Mouse (Mus musculus) CH12.LX (cell line): Measurements from ENCODE around the gene Fam178b. TPM values are rescaled to one million over a fixed set of nuclear protein-coding genes. Genes with fewer than 3 reads are reported as not detected.

Experiments
- DNase-seq: peaks from one replicate; pipeline ENCODE4 v3.0.0-alpha.2; 2013; ENCODE audit errors: extremely low read depth
- H3K27ac ChIP-seq: 2 replicates; pipeline ENCODE4 v1.5.1; 2012; ENCODE audit warnings: low read depth, mild to moderate bottlenecking, control low read depth, moderate library complexity; ENCODE audit not compliant: insufficient read depth
- H3K27me3 ChIP-seq: replicated peaks from 2 replicates; pipeline ENCODE3; 2012; ENCODE audit warnings: inconsistent platforms
- H3K36me3 ChIP-seq, 2 experiments: replicated peaks in 1 of 2; 2 replicates each; pipeline versions ENCODE3 to v1.6.1; 2012; ENCODE audit warnings: inconsistent platforms in 1 of 2, low read length in 1 of 2, mild to moderate bottlenecking in 1 of 2, mixed read lengths in 1 of 2, moderate library complexity in 1 of 2; ENCODE audit not compliant: control insufficient read depth in 1 of 2, insufficient read depth in 1 of 2
- H3K4me1 ChIP-seq, 2 experiments: 2 replicates each; pipeline ENCODE4 v1.6.1; 2012; ENCODE audit warnings: inconsistent platforms in 1 of 2, moderate library complexity in 1 of 2; ENCODE audit not compliant: insufficient read depth in 2 of 2, control insufficient read depth in 1 of 2
- H3K4me2 ChIP-seq: 2 replicates; pipeline ENCODE4 v1.6.1; 2012; ENCODE audit warnings: low read depth, mild to moderate bottlenecking, control low read depth; ENCODE audit not compliant: poor library complexity, insufficient read depth, severe bottlenecking
- H3K4me3 ChIP-seq, 3 experiments: fragments of 150-350 bp in 1 of 3; sonication (generic) in 1 of 3; replicated peaks in 1 of 3; 2 replicates each; pipeline versions ENCODE3 to v1.5.1; 2011 to 2012; ENCODE audit warnings: low read depth in 2 of 3, low read length in 2 of 3, mild to moderate bottlenecking in 2 of 3, moderate library complexity in 2 of 3, control low read depth in 1 of 3, improper control_type of control experiment in 1 of 3, inconsistent platforms in 1 of 3, mixed read lengths in 1 of 3; ENCODE audit not compliant: poor library complexity in 1 of 3
- H3K79me2 ChIP-seq: replicated peaks from 2 replicates; pipeline ENCODE4 v1.6.1; 2012; ENCODE audit warnings: mild to moderate bottlenecking, moderate library complexity; ENCODE audit not compliant: control insufficient read depth, poor library complexity, insufficient read depth, severe bottlenecking; ENCODE audit errors: extremely low read depth
- H3K9ac ChIP-seq: 2 replicates; pipeline ENCODE4 v1.6.1; 2012; ENCODE audit warnings: low read depth, mild to moderate bottlenecking, control low read depth, moderate library complexity; ENCODE audit not compliant: insufficient read depth
- H3K9me3 ChIP-seq: replicated peaks from 2 replicates; pipeline ENCODE3; 2012; ENCODE audit warnings: low read length, inconsistent platforms, mixed read lengths
- BHLHE40 ChIP-seq: IDR thresholded peaks from 2 replicates; pipeline ENCODE4 v1.6.1; 2011; ENCODE audit warnings: mild to moderate bottlenecking, low read depth, low read length, improper control_type of control experiment
- CHD1 ChIP-seq: IDR thresholded peaks from 2 replicates; pipeline ENCODE4 v1.6.1; 2012; ENCODE audit warnings: low read depth, low read length, improper control_type of control experiment, inconsistent platforms
- CTCF ChIP-seq, 2 experiments: IDR thresholded peaks in 1 of 2; conservative IDR thresholded peaks in 1 of 2; 2 replicates each; pipeline ENCODE4 v1.5.1; 2011 to 2012; ENCODE audit warnings: low read depth in 2 of 2, low read length in 2 of 2, improper control_type of control experiment in 1 of 2, inconsistent platforms in 1 of 2, mild to moderate bottlenecking in 1 of 2, moderate library complexity in 1 of 2
- E2F4 ChIP-seq: IDR thresholded peaks from 2 replicates; pipeline ENCODE4 v1.6.1; 2011; ENCODE audit warnings: low read depth, low read length, improper control_type of control experiment; ENCODE audit not compliant: insufficient replicate concordance
- ELF1 ChIP-seq: IDR thresholded peaks from 2 replicates; pipeline ENCODE4 v1.6.1; 2014; ENCODE audit warnings: low read depth, mild to moderate bottlenecking, inconsistent platforms, low read length, improper control_type of control experiment
- EP300 ChIP-seq: IDR thresholded peaks from 2 replicates; pipeline ENCODE4 v1.6.1; 2011; ENCODE audit warnings: low read length, improper control_type of control experiment
- ETS1 ChIP-seq: conservative IDR thresholded peaks from 2 replicates; pipeline ENCODE4 v1.6.1; 2012; ENCODE audit warnings: low read depth, mild to moderate bottlenecking, inconsistent platforms, low read length, improper control_type of control experiment, moderate library complexity
- GABPA ChIP-seq: IDR thresholded peaks from 2 replicates; pipeline ENCODE4 v1.6.1; 2012; ENCODE audit warnings: low read depth, low read length, improper control_type of control experiment, inconsistent platforms; ENCODE audit not compliant: insufficient replicate concordance
- HCFC1 ChIP-seq: IDR thresholded peaks from 2 replicates; pipeline ENCODE4 v1.6.1; 2012; ENCODE audit warnings: low read depth, mild to moderate bottlenecking, inconsistent platforms, low read length, improper control_type of control experiment
- IRF4 ChIP-seq: IDR thresholded peaks from 2 replicates; pipeline ENCODE4 v1.6.1; 2014; ENCODE audit warnings: low read depth, mild to moderate bottlenecking, inconsistent platforms, low read length, improper control_type of control experiment
- JUN ChIP-seq: IDR thresholded peaks from 2 replicates; pipeline ENCODE4 v1.6.1; 2011; ENCODE audit warnings: low read depth, mild to moderate bottlenecking, low read length, improper control_type of control experiment, moderate library complexity; ENCODE audit not compliant: insufficient read depth
- JUND ChIP-seq: conservative IDR thresholded peaks from 2 replicates; pipeline ENCODE4 v1.6.1; 2011; ENCODE audit warnings: low read depth, low read length, improper control_type of control experiment
- KAT2A ChIP-seq: IDR thresholded peaks from 2 replicates; pipeline ENCODE4 v1.6.1; 2012; ENCODE audit warnings: low read length, improper control_type of control experiment, inconsistent platforms; ENCODE audit not compliant: insufficient replicate concordance
- MAFK ChIP-seq: IDR thresholded peaks from 2 replicates; pipeline ENCODE4 v1.6.1; 2011; ENCODE audit warnings: low read length, improper control_type of control experiment; ENCODE audit not compliant: insufficient replicate concordance
- MEF2A ChIP-seq: IDR thresholded peaks from 2 replicates; pipeline ENCODE4 v1.6.1; 2014; ENCODE audit warnings: low read depth, mild to moderate bottlenecking, inconsistent platforms, low read length, improper control_type of control experiment, borderline replicate concordance
- MXI1 ChIP-seq: IDR thresholded peaks from 2 replicates; pipeline ENCODE4 v1.6.1; 2011; ENCODE audit warnings: mild to moderate bottlenecking, low read depth, low read length, improper control_type of control experiment
- MYC ChIP-seq: IDR thresholded peaks from 2 replicates; pipeline ENCODE4 v1.6.1; 2011; ENCODE audit warnings: low read depth, mild to moderate bottlenecking, improper control_type of control experiment, low read length
- NRF1 ChIP-seq: IDR thresholded peaks from 2 replicates; pipeline ENCODE4 v1.6.1; 2014; ENCODE audit warnings: low read depth, mild to moderate bottlenecking, inconsistent platforms, low read length, improper control_type of control experiment, moderate library complexity
- PAX5 ChIP-seq: IDR thresholded peaks from 2 replicates; pipeline ENCODE4 v1.6.1; 2012; ENCODE audit warnings: low read length, inconsistent platforms, mixed read lengths
- POLR2A ChIP-seq: IDR thresholded peaks from 2 replicates; pipeline ENCODE4 v1.6.1; 2011; ENCODE audit warnings: low read depth, mild to moderate bottlenecking, improper control_type of control experiment, low read length
- POLR2AphosphoS2 ChIP-seq: IDR thresholded peaks from 2 replicates; pipeline ENCODE4 v1.6.1; 2011; ENCODE audit warnings: low read depth, low read length, improper control_type of control experiment
- RAD21 ChIP-seq: IDR thresholded peaks from 2 replicates; pipeline ENCODE4 v1.6.1; 2011; ENCODE audit warnings: low read depth, mild to moderate bottlenecking, low read length, improper control_type of control experiment, moderate library complexity
- SIN3A ChIP-seq: IDR thresholded peaks from 2 replicates; pipeline ENCODE4 v1.6.1; 2012; ENCODE audit warnings: low read length, improper control_type of control experiment, inconsistent platforms
- TCF12 ChIP-seq: IDR thresholded peaks from 2 replicates; pipeline ENCODE4 v1.6.1; 2014; ENCODE audit warnings: low read depth, mild to moderate bottlenecking, inconsistent platforms, low read length, improper control_type of control experiment
- UBTF ChIP-seq: IDR thresholded peaks from 2 replicates; pipeline ENCODE4 v1.6.1; 2012; ENCODE audit warnings: low read depth, mild to moderate bottlenecking, inconsistent platforms, low read length, improper control_type of control experiment, moderate library complexity
- ZC3H11A ChIP-seq: IDR thresholded peaks from 2 replicates; pipeline ENCODE4 v1.6.1; 2012; ENCODE audit warnings: low read depth, mild to moderate bottlenecking, inconsistent platforms, low read length, improper control_type of control experiment
- ZKSCAN1 ChIP-seq: IDR thresholded peaks from 2 replicates; pipeline ENCODE4 v1.6.1; 2012; ENCODE audit warnings: low read depth, inconsistent platforms, low read length, improper control_type of control experiment, borderline replicate concordance
- ZMIZ1 ChIP-seq: IDR thresholded peaks from 2 replicates; pipeline ENCODE4 v1.6.1; 2012; ENCODE audit warnings: low read depth, mild to moderate bottlenecking, inconsistent platforms, low read length, improper control_type of control experiment
- ZNF384 ChIP-seq: IDR thresholded peaks from 2 replicates; pipeline ENCODE4 v1.6.1; 2012; ENCODE audit warnings: low read depth, low read length, improper control_type of control experiment, inconsistent platforms
- dilution Hi-C: fragments of 300-500 bp; cut with MboI; formaldehyde crosslinking; loops from 2 replicates; pipeline ENCODE4 v1.14.3; 2020; ENCODE audit warnings: low sequenced_read_pairs; ENCODE audit not compliant: extremely low pct_unique_long_range_greater_than_20kb, extremely low pct_ligation_motif_present
- in situ Hi-C: fragments of 300-500 bp; cut with MboI; formaldehyde crosslinking; loops from 3 replicates; pipeline ENCODE4 v1.14.3; 2019; ENCODE audit warnings: low sequenced_read_pairs, low pct_ligation_motif_present, low pct_unique_long_range_greater_than_20kb, mixed read lengths
- polyA plus RNA-seq: library from polyadenylated mRNA; unstranded; fragments of >175 nt; gene quantifications from 2 replicates; pipeline ENCODE4 v1.2.1, GENCODE M21; 2012; ENCODE audit warnings: low read depth; ENCODE audit not compliant: insufficient read length
- total RNA-seq, 2 experiments: library from RNA; depleted of rRNA; stranded (reverse); fragments of 300-350 nt in 1 of 2; fragments of >200 nt in 1 of 2; gene quantifications; 2 replicates each; pipeline ENCODE4 v1.2.3; 2012 to 2014

Fam178b gene
- total and polyA plus RNA-seq, 3 experiments = 0.50 TPM; not detected in 2

DNA sequence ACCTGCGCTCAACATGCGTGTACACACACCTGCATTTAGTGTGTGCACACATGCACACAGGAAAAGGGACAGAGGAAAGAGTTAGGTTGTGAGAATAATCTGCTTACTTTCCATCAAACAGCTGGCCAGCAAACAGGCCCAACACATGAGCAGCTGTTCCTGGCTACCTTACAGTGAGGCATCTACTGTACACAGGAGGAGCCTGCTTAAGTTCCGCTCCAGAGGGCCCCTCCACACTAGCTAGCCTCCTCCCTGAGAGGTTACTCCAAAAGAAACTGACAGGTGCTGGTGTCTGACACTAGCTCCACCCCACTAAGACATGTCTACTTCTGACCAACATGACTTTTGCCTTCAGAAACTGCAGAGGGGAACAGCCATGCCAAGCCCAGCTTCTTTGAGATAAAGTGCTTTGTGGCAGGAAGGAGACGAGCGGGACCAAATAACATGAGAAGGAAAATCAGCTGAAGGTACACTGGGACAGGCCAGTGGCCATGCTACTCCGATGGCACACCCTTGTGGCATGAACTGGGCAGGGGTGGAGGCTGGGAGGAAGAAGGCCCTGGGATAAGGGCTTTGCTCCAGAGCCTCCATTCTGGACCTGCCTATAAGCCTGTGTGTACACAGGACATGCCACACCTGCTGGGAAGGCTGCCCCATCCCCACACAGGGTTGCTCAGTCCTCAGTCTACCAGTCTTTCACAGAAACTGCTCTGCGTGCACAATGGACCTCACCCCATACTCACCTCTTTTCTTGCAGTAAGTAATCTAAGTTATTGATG is 24.2 kb downstream of the Fam178b start:
- Histone ChIP-seq H3K27ac (no peak overlapping the region), H3K9me3 (no peaks in the 10 kb centered on the region), H3K4me1 (peaks cover 13 to 22% of the 10 kb centered on the region in 2 experiments), H3K4me2 (no peak overlapping the region), H3K27me3 (no peaks in the 10 kb centered on the region), H3K9ac (no peak overlapping the region), H3K79me2 (no peaks in the 10 kb centered on the region), H3K36me3 (no peaks in the 10 kb centered on the region), H3K4me3 (no peak overlapping the region)
- in situ Hi-C loops (no loop called here), dilution Hi-C loops (no loop called here)
- peak; percentile 38 for DNase-seq
- TF ChIP-seq TCF12 (0 out of 2 replicates have a peak, but pooled peaks have one; percentile 61), HCFC1 (no peak), RAD21 (no peak), MXI1 (no peak), MAFK (no peak), E2F4 (no peak), CTCF (conservative IDR thresholded peaks at IDR 0.05 in 1 of 2, IDR thresholded peaks at IDR 0.05 in 1 of 2; ENCODE audit: low read depth in 2 of 2, low read length in 2 of 2) (no peak), BHLHE40 (peak; percentile 36), UBTF (no peak), ZNF384 (no peak), ZMIZ1 (no peak), ETS1 (peak; percentile 59), IRF4 (no peak), GABPA (no peak), NRF1 (no peak), JUND (no peak), ZC3H11A (no peak), SIN3A (no peak), ELF1 (no peak), POLR2AphosphoS2 (no peak), ZKSCAN1 (no peak), MEF2A (no peak), POLR2A (no peak), KAT2A (no peak), MYC (peak; percentile 44; the same call in 1 of the 2 replicates), CHD1 (no peak), JUN (no peak), PAX5 (no peak), EP300 (no peak)
